Mouse (Mus musculus) v-Abl transformed pro-B cells (cell line): ENCODE results near the gene Sap30bp.

Experiments used
- in situ Hi-C, 2 experiments: fragments of 400-800 bp; cut with MboI; formaldehyde crosslinking; loops; one replicate each; pipeline ENCODE4 v1.15.1; 2025; ENCODE audit not compliant: unreplicated experiment in 2 of 2

Sap30bp gene

DNA sequence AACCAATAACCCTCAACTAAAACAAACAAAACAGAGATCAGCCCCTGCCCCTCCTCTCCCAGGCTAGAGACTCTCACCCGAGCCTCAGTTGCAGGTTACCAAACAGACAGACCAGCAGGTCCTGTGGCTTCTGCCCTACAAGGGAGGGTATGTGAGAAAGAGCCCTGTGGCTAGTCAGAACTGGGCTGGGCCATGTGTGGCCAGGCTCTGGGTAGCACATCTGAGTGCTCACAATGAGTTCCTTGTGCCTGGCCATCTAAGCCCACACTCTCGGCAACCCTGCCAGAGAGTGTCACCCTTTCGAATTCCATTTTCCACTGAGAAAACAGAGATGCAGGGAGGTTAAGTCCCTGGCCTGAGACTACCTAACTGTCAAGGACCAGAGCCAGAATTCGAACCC is 59.0 kb downstream of the Sap30bp start:
- in situ Hi-C loops: loop anchor here in 1 of 2 experiments (10.0 kb wide), 1 partner anchor 47 kb away; no protein-coding TSS in a partner anchor

DNA sequence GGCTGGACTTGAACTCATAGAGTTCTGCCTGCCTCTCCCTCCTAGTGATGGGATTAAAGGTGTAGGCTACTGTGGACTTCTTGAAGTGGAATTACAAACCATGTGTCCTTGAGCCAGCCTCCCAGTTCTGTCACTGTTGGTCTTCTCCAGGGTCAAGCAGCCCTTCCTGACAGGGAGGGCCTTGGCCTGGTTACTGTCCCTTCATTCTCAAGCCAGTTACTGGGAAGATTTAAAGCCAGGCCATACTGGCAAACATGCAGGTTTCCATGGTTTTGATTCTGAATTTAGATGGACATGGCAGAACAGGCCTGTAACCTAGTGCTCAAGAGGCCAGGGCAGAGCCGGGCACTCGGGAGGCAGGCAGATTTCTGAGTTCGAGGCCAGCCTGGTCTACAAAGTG is 62.2 kb downstream of the Sap30bp start:
- in situ Hi-C loops: loop anchor here (5.0 to 10.0 kb wide), 2 partner anchors 50 to 58 kb away; no protein-coding TSS in a partner anchor

GRCm38 (mm10) chr11:115997047-115997446 is 64.0 kb downstream of the Sap30bp start:
- in situ Hi-C loops: loop anchor here (5.0 to 10.0 kb wide), 2 partner anchors 52 to 60 kb away; no protein-coding TSS in a partner anchor

- in situ Hi-C loops: loop anchor here (5.0 to 10.0 kb wide), 2 partner anchors 53 to 60 kb away; no protein-coding TSS in a partner anchor
Observed at GRCm38 (mm10) chr11:115997662-115998061, 64.6 kb downstream of the Sap30bp start.

DNA sequence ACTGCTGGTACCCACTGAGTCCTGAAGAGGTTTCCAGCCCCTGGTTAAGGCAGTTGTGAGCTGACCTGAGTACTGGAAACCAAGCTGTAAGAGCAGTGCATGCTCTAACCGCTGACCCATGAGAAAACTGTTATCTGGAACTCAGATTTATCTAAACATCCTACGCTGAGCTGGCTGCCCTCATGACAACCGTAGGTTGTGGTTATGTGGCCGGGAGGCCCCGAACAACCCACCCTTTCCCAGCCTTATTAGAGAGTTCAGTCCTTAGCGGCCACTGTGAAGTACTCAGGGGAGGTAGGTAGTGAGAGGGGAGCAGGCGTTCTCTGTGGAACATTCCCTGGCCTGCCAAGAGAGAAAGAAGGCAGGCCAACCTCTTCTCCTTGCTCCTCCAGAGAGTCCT is 65.9 kb downstream of the Sap30bp start:
- in situ Hi-C loops: loop anchor here (5.0 to 10.0 kb wide), 2 partner anchors 54 to 62 kb away; no protein-coding TSS in a partner anchor

- in situ Hi-C loops: loop anchor here (5.0 to 10.0 kb wide), 2 partner anchors 55 to 62 kb away; no protein-coding TSS in a partner anchor
Observed at GRCm38 (mm10) chr11:115999538-116000143, 66.6 kb downstream of the Sap30bp start.

DNA sequence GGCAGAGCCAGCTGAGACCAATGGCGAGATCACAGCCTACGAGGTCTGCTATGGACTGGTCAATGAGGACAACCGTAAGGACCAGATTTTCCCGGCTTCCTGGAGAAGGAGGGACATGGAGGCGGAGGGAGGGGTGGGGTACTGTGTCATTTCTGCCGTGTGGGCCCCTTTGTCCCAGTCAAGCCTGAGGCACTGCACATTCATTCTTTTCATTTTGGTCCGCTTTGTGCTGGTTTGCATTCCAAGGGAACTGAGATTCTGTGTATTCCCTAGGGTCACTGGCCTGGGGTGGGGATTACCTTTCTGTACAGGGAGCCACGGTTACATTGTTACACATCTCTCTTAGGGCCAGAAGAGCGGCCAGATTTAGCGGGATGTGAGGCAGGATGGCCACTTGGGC is 67.5 kb downstream of the Sap30bp start:
- in situ Hi-C loops: no loop called here

DNA sequence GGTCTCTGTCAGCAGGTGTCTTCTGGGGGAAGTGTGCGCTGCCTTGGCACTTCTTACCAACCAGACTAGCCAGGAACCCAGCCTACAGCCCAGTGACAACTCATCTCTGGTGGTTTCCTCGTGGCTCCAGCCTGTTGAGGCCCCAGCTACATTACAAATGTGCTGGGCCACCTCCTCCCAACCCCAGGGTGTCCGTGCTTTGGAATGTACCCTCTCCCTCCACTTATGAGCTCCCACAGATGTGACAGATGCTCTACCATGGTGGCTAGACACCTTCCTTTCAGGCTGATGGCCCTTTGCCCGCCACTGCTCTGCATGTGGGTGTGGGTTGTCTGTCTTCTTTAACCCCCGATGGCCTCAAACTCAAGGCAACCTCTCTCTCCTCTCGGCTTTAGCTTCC is 68.6 kb downstream of the Sap30bp start:
- in situ Hi-C loops: no loop called here

DNA sequence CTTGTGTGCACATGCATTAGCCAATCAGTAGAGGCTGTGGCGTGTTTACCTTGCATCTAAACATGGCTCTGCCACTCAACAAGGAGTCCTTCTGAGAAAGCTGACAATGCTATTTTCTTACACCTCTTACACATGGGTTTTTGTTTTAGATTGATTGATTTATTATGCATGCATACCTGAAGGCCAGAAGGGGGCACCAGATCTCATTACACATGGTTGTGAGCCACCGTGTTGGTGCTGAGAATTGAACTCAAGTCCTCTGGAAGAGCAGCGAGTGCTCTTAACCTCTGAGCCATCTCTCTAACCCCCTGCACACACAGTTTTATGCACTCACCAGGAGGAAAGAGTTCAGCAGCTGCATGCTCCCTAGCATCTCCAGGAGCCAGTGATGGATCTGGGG is 69.8 kb downstream of the Sap30bp start:
- in situ Hi-C loops: no loop called here

- in situ Hi-C loops: no loop called here
Observed at GRCm38 (mm10) chr11:116004186-116004823, 71.2 kb downstream of the Sap30bp start.

DNA sequence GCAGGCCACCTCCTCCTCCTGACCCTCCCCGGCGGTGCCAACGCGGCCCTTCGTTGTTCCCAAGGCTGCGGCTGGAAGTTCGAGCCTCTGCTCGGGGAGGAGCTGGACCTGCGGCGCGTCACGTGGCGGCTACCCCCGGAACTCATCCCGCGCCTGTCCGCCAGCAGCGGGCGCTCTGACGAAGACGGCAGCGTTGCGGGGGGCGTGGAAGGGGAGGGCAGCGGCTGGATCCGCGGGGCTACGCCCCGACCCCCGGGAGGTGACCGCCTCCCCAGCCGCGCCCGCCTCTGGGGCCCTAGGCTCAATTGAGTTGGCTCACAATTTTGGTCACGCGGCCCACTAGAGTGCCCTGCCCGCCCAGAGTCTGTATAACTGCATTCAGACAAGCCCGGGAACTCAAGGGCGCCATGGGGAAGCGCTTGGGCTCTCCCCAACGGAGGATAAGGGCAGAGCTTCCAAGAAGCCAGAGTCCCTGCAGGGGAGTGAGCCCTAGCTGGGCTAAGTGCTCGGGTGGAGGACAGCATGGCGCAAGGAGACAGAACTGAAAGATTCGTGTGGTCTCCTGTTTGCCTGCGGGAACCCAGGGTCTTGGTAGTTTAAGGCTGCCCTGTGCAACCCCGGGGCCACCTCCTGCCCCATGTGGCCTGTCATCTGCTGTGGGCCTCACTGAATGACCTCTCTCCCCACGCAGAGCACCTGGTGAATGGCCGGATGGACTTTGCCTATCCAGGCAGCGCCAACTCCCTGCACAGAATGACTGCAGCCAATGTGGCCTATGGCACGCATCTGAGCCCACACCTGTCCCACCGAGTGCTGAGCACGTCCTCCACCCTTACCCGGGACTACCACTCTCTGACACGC is 72.0 kb downstream of the Sap30bp start:
- in situ Hi-C loops: no loop called here

DNA sequence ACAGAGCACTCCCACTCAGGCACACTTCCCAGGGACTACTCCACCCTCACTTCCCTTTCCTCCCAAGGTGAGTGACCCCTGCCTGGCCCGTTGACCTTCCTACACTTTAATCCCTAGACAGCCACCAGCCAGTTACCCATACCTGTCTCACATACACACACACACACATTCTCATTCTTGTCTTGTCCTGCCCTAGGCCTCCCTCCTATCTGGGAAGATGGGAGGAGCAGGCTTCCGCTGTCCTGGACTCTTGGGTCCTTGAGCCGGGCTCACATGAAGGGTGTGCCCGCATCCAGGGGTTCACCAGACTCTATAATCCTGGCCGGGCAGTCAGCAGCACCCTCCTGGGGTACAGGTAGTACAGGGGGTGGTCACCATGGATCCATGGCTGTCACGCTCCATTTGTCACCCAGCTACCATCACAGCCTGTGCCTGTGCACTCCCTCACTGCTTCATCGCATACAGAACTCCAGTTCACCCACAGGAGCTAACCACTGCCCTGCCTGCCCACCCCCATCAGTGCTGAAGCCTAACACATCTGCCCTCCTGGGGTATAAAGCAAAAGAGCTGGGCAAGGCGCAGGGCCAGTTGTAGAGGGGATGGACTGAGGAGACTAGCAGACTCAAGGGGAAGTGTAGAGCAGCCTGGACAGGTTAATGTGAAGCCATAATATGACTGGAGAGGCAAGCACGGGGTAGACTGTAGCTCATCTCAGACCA is 72.8 kb downstream of the Sap30bp start:
- in situ Hi-C loops: no loop called here

DNA sequence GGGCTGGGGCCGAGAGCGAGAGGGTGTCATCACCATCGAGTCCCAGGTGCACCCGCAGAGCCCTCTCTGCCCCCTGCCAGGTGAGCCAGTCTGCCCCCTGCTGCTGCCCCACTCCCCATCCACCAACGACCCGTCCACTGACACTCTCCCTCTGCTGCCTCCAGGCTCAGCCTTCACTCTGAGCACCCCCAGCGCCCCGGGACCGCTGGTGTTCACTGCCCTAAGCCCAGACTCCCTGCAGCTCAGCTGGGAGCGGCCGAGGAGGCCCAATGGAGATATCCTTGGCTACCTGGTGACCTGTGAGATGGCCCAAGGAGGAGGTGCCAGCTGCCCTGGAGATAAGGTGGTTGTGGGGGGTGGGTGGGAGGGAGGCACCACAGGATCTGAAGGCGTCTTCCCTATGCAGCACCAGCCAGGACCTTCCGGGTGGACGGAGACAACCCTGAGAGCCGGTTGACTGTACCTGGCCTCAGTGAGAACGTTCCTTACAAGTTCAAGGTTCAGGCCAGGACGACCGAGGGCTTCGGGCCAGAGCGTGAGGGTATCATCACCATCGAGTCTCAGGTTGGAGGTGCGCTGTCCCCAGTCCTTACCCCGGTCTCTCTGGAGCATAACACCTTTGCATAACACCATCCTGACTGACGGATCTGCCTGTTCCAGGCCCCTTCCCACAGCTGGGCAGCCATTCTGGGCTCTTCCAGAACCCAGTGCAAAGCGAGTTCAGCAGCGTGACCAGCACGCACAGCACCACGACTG is 74.2 kb downstream of the Sap30bp start:
- in situ Hi-C loops: no loop called here

DNA sequence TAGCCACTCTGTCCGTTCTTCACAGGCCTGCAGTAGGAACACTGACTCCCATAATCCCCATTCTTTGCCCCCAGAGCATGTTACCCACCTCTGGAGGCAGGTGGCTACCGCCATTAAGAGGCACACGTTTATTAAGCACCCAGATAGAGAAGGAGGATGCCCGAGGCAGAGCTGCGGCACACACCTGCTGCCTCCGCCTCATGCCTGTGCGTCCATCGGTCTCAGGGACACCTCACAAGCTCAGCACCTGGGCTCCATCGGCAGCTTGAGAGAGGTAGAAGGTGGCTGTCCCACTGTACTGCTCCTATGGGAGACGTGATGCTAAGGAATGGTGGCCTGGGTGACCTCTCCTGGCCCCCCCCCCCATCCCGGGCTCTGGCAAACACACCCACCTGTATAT is 75.3 kb downstream of the Sap30bp start:
- in situ Hi-C loops: no loop called here

GRCm38 (mm10) chr11:116008832-116009375 is 75.8 kb downstream of the Sap30bp start:
- in situ Hi-C loops: no loop called here

GRCm38 (mm10) chr11:116009661-116010060 is 76.6 kb downstream of the Sap30bp start:
- in situ Hi-C loops: loop anchor here in 1 of 2 experiments (10.0 kb wide), 1 partner anchor 285 kb away; no protein-coding TSS in a partner anchor

GRCm38 (mm10) chr11:116010146-116010545 is 77.1 kb downstream of the Sap30bp start:
- in situ Hi-C loops: loop anchor here in 1 of 2 experiments (10.0 kb wide), 1 partner anchor 285 kb away; no protein-coding TSS in a partner anchor

GRCm38 (mm10) chr11:116010948-116011347 is 77.9 kb downstream of the Sap30bp start:
- in situ Hi-C loops: loop anchor here in 1 of 2 experiments (10.0 kb wide), 1 partner anchor 286 kb away; no protein-coding TSS in a partner anchor
